Mouse (Mus musculus): ENCODE results near the gene 4930578G10Rik. TPM values are rescaled to one million over a fixed set of nuclear protein-coding genes. Genes with fewer than 3 reads are reported as not detected.

The 4930578G10Rik gene
- not detected in 2 replicates for polyA plus RNA-seq (2015; fragmentation: Nextera tagmentation; extraction: Ambion mirVana)

GRCm38 (mm10) chr4:42735245-42735644 lies at the start of gene 4930578G10Rik:
Gene 4930578G10Rik (plus strand): TSS chr4:42735545.

DNA sequence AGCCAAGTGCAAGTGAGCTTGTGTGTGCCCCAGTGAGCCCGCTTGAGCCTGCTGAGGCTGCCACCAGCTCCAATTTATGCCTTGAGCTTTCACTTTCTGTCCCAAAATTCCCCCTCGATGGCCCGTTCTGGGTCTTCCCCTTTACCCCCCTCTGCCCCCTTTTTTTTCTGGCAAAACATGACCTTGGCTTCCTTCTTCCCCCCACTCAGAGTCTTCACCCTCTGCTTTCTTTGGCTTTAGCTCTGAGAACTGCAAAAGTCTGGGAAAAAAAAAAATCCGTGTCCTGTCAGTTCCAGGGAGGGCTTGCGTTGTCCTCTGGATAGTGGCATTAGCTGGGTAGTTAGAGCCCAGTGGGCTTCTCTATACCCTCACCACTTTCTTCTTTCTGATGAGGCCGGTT lies 21.1 kb downstream of the 4930578G10Rik start, which contains the start of gene Ccl19:
Gene Ccl19, minus strand, starts transcription at position 101 of the 400 bp plus-strand sequence.

GRCm38 (mm10) chr4:42773893-42774292 lies 38.5 kb downstream of the 4930578G10Rik start, which contains the start of gene Ccl21a:
Gene Ccl21a (minus strand): TSS chr4:42773993.

DNA sequence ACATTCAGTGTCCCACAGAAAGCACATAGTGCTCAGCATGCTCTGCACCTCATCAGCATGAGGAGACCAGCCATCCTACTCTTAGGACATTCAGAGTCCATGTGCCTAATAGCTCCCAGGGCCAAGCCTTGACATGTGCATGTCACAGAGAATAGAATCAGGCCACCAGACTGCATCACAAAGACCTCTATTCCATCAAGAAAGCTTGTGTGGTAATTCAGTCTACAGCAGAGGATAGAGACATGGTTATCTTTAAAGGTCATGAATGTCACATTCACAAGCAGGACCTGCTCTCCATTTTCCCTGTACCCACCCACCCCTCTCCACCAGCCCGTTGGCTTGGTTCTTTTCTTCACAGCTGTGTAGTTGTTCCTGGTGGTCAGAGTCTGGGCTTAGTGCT lies 118.4 kb downstream of the 4930578G10Rik start, which contains the start of gene Fam205a1:
Gene Fam205a1, minus strand, starts transcription at position 101 of the 400 bp plus-strand sequence.

GRCm38 (mm10) chr4:42856671-42857070 lies 121.3 kb downstream of the 4930578G10Rik start, which contains the start of gene Gm12394:
Gene Gm12394 (minus strand): TSS chr4:42856771.

DNA sequence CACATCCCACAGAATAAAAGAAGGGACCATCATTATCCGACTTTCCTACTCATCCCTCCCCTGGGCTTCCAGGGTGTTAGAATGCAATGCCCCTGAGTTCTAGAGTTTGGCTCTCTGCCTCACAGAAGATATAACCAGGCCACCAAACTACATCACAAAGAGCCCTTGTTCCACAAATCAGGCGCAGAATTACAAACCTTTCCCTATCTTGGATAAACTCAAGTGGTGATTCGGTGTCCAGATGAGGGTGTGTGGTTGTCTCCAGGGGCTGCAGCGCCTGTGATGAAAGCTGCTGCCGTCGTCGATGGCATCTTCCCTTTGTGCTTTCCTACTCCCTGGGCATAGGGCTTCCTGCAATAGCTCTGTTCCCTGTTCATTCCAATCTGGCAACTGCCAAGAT lies 138.8 kb downstream of the 4930578G10Rik start, which contains the start of gene Fam205c:
Gene Fam205c, minus strand, starts transcription at position 101 of the 400 bp plus-strand sequence.

Other genes starting within 250 kb of the 4930578G10Rik start
- not detected in 2 replicates for gene Fam205a2, start 207.4 kb upstream of the 4930578G10Rik start, polyA plus RNA-seq (2015; fragmentation: Nextera tagmentation; extraction: Ambion mirVana)
- not detected in 2 replicates for gene Gm10591, start 123.3 kb upstream of the 4930578G10Rik start, polyA plus RNA-seq (2015; fragmentation: Nextera tagmentation; extraction: Ambion mirVana)
- gene Gm2564, start 105.8 kb upstream of the 4930578G10Rik start, polyA plus RNA-seq (2015; fragmentation: Nextera tagmentation; extraction: Ambion mirVana) = 0.58 and 0.99 TPM in 2 replicates
- not detected in 2 replicates for gene Ccl27b, start 80.3 kb upstream of the 4930578G10Rik start, polyA plus RNA-seq (2015; fragmentation: Nextera tagmentation; extraction: Ambion mirVana)
- not detected in 2 replicates for gene Il11ra2, start 73.7 kb upstream of the 4930578G10Rik start, polyA plus RNA-seq (2015; fragmentation: Nextera tagmentation; extraction: Ambion mirVana)
- gene Ccl19, start 21.0 kb downstream of the 4930578G10Rik start, polyA plus RNA-seq (2015; fragmentation: Nextera tagmentation; extraction: Ambion mirVana) = 0.26 and 0.38 TPM in 2 replicates
- 5.0 and 15.3 TPM in 2 replicates for gene Ccl21a, start 38.4 kb downstream of the 4930578G10Rik start, polyA plus RNA-seq (2015; fragmentation: Nextera tagmentation; extraction: Ambion mirVana)
- 0.06 TPM in 1 of 2 replicates, not detected in the other for gene Fam205a1, start 118.3 kb downstream of the 4930578G10Rik start, polyA plus RNA-seq (2015; fragmentation: Nextera tagmentation; extraction: Ambion mirVana)
- 0.09 and 0.28 TPM in 2 replicates for gene Gm12394, start 121.2 kb downstream of the 4930578G10Rik start, polyA plus RNA-seq (2015; fragmentation: Nextera tagmentation; extraction: Ambion mirVana)
- gene Fam205c, start 138.7 kb downstream of the 4930578G10Rik start, polyA plus RNA-seq (2015; fragmentation: Nextera tagmentation; extraction: Ambion mirVana) = 0.24 and 0.95 TPM in 2 replicates
- 1.3 and 3.7 TPM in 2 replicates for gene Phf24, start 181.1 kb downstream of the 4930578G10Rik start, polyA plus RNA-seq (2015; fragmentation: Nextera tagmentation; extraction: Ambion mirVana)
- gene Dnajb5, start 214.3 kb downstream of the 4930578G10Rik start, polyA plus RNA-seq (2015; fragmentation: Nextera tagmentation; extraction: Ambion mirVana) = 6.4 and 7.8 TPM in 2 replicates
- 0.25 and 0.59 TPM in 2 replicates for gene 1700022I11Rik, start 234.1 kb downstream of the 4930578G10Rik start, polyA plus RNA-seq (2015; fragmentation: Nextera tagmentation; extraction: Ambion mirVana)

Measured in adrenal gland, postnatal 0 days (tissue).